Mouse (Mus musculus): ENCODE measurements around the gene Arsg.

DNA sequence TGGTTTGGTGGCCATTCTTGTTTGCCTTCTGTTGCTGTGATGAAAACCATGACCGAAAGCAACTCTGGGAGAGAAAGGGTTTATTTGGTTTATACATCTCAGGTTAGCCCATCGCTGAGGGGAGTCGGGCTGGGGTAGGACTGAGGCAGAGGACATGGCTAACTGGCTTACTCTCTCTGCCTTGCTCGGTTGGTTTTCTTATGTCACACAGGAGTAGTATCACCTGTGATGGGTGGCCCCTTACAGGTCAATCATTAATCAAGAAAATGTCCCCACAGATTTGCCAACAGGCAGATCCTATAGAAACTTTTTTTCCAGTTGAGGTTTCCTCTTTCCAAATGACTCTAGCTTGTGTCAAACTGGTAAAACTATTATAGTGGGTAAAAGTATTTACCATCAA, 90.5 kb downstream of the Arsg start:
- TF ChIP-seq POLR2A (IDR thresholded peaks at IDR 0.05; ENCODE audit: insufficient read length, low read depth) (no peak), MYOD1 (IDR thresholded peaks at IDR 0.05; ENCODE audit: control insufficient read depth in 1 of 3, insufficient read length in 2 of 3, low read depth in 2 of 3) (no peak), MYOG (IDR thresholded peaks at IDR 0.05; ENCODE audit: control insufficient read depth in 1 of 3, insufficient read depth in 1 of 3, insufficient read length in 2 of 3, low read depth in 2 of 3) (no peak), USF1 (IDR thresholded peaks at IDR 0.05; ENCODE audit: low read depth) (no peak), POLR2AphosphoS2 (IDR thresholded peaks at IDR 0.05; ENCODE audit: insufficient read length, low read depth) (no peak), E2F4 (IDR thresholded peaks at IDR 0.05; ENCODE audit: insufficient read depth) (no peak), TCF3 (IDR thresholded peaks at IDR 0.05; ENCODE audit: insufficient read length, low read depth) (no peak), CEBPB (IDR thresholded peaks at IDR 0.05; ENCODE audit: insufficient read depth, poor library complexity, severe bottlenecking) (no peak), TCF12 (IDR thresholded peaks at IDR 0.05; ENCODE audit: insufficient read depth, poor library complexity, severe bottlenecking) (no peak), MAX (IDR thresholded peaks at IDR 0.05; ENCODE audit: low read depth) (no peak), SRF (IDR thresholded peaks at IDR 0.05; ENCODE audit: control insufficient read depth, insufficient read length, low read depth) (no peak), REST (IDR thresholded peaks at IDR 0.05; ENCODE audit: insufficient read depth, insufficient read length) (no peak)
